Mouse (Mus musculus) megakaryocyte, embryonic 14.5 days (primary cell): Measurements from ENCODE around the gene Sgsm2.

Source experiments
- FLI1 ChIP-seq: IDR thresholded peaks from 2 replicates; pipeline ENCODE4 v1.6.1; 2012; ENCODE audit warnings: low read length, inconsistent platforms, mixed read lengths
- GATA1 ChIP-seq: IDR thresholded peaks from 3 replicates; pipeline ENCODE4 v1.6.1; 2012; ENCODE audit warnings: mixed read lengths, low read length, inconsistent platforms, borderline replicate concordance

- TF ChIP-seq GATA1 (no peak), FLI1 (no peak)
These were observed 26.3 kb downstream of the Sgsm2 start for GRCm38 (mm10) chr11:74870544-74870943.
